Mouse (Mus musculus) stomach, postnatal 0 days (tissue): ENCODE results near the gene Bmp2k.

Source experiments
- CTCF ChIP-seq: IDR thresholded peaks from 2 replicates; pipeline ENCODE4 v1.5.1; 2016; ENCODE audit warnings: antibody characterized with exemption, low read depth, mild to moderate bottlenecking, moderate library complexity
- EP300 ChIP-seq: optimal IDR thresholded peaks from 2 replicates; pipeline ENCODE3; 2016; ENCODE audit warnings: antibody characterized with exemption

- no peak for TF ChIP-seq CTCF
- TF ChIP-seq EP300 = no peak
These were observed 90.7 kb downstream of the Bmp2k start for GRCm38 (mm10) chr5:97088231-97088630.
